Mouse (Mus musculus) lung, embryonic 16.5 days (tissue): ENCODE data around the gene Gpr4. TPM values are rescaled to one million over a fixed set of nuclear protein-coding genes. Genes with fewer than 3 reads are reported as not detected.

ENCODE experiments used
- ATAC-seq: fragments of 200-750 bp; cut with Nextera tagmentation; 2 replicates; pipeline ENCODE4 v1.8.0; 2017; ENCODE audit warnings: low read depth, mild to moderate bottlenecking, moderate library complexity
- H3K27ac ChIP-seq: fragments of 300-500 bp; sonication (generic); 2 replicates; pipeline ENCODE4 v1.5.1; 2014; ENCODE audit warnings: mild to moderate bottlenecking, control low read depth, low read length
- H3K27me3 ChIP-seq: fragments of 300-500 bp; sonication (generic); 2 replicates; pipeline ENCODE4 v1.6.1; 2014; ENCODE audit warnings: low read depth, low read length, mixed read lengths; ENCODE audit not compliant: control insufficient read depth, insufficient read depth
- H3K36me3 ChIP-seq: fragments of 300-500 bp; sonication (generic); 2 replicates; pipeline ENCODE4 v1.6.1; 2014; ENCODE audit warnings: low read length; ENCODE audit not compliant: control insufficient read depth, insufficient read depth
- H3K4me1 ChIP-seq: fragments of 300-500 bp; sonication (generic); replicated peaks from 2 replicates; pipeline ENCODE4 v1.6.1; 2014; ENCODE audit warnings: low read length, mixed read lengths; ENCODE audit not compliant: control insufficient read depth, insufficient read depth
- H3K4me2 ChIP-seq: fragments of 300-500 bp; sonication (generic); 2 replicates; pipeline ENCODE4 v1.6.1; 2014; ENCODE audit warnings: low read depth, low read length, control low read depth
- H3K4me3 ChIP-seq: fragments of 300-500 bp; sonication (generic); 2 replicates; pipeline ENCODE4 v1.5.1; 2014; ENCODE audit warnings: mild to moderate bottlenecking, low read length, control low read depth
- H3K9ac ChIP-seq: fragments of 300-500 bp; sonication (generic); 2 replicates; pipeline ENCODE4 v1.6.1; 2014; ENCODE audit warnings: low read length, control low read depth
- H3K9me3 ChIP-seq: fragments of 300-500 bp; sonication (generic); 2 replicates; pipeline ENCODE4 v1.6.1; 2016; ENCODE audit warnings: low read length; ENCODE audit not compliant: control insufficient read depth
- WGBS: fragments of 180-500 bp; shearing (Covaris S2); extraction: QIAGEN DNeasy Blood & Tissue Kit; methylation state at CpG from one replicate; pipeline ENCODE4 v1.1.7; 2014; 5-methylcytosine and 5-hydroxymethylcytosine counted together
- polyA plus RNA-seq: library from polyadenylated mRNA; unstranded; fragments of >200 nt; fragmentation: Nextera tagmentation; extraction: Ambion mirVana; gene quantifications from 2 replicates; pipeline ENCODE4 v1.2.1, GENCODE M21; 2015

Gpr4 gene
- polyA plus RNA-seq, 1 experiment from 2014 or later, result 2.6 TPM

DNA sequence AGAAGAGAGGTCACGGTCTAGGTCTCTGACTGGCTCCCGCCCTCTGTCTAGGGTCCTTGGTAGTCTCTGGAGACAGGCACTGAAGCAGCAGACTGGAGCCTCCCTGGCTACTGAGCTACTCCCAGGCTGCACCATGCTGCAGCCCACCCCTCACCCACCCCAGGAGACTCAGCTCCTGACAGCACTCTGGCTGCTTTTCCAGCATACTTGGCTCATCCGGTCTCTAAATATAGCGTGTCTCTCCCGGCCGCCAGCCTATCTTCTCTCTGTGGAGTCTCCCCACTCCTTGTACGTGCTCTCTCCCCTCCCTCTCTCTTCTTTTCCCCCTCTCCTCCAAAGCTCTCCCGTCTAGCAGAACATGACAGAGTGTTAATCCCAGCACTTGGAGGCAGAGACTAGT is 42.2 kb upstream of the Gpr4 start:
- Histone ChIP-seq H3K27me3 (peaks cover under 1% of the 10 kb centered on the region; the same call in 1 of the 2 replicates), H3K9ac (no peak overlapping the region), H3K4me2 (no peak overlapping the region), H3K27ac (peak overlapping the region; percentile 37), H3K4me1 (peaks cover 30% of the 10 kb centered on the region), H3K4me3 (no peak overlapping the region), H3K9me3 (0 out of 2 replicates have a peak, but pooled peaks cover 4% of the 10 kb centered on the region), H3K36me3 (no peaks in the 10 kb centered on the region)
- WGBS, result 29% methylated on average over 8 of the region's 8 CpGs
- ATAC-seq, result peak; percentile 76

DNA sequence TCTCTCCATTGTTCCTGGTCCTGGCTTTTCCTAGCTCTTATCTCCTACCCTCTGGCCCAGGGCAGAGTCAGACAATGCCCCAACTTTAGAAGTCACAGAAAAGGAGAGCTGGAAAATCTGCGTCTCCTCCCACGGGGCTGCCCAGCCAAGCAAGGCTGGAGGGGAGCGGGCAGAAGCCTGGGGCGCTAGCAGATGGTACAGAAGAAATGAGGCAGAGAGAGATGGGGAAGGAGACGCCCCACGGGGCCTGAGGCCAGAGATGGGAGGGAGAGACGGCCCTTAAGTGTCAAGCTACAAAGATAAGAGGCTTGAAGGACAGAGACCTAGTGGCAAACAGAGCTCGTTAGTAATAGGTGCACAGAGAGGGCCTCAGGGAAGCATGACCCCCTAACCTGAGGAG is 40.5 kb upstream of the Gpr4 start:
- ATAC-seq, result no peak
- peaks cover 22% of the 10 kb centered on the region for H3K4me1 ChIP-seq
- H3K9ac ChIP-seq, result no peak overlapping the region
- no peak overlapping the region for H3K4me2 ChIP-seq
- WGBS, result 34% methylated on average over 8 of the region's 8 CpGs
- H3K9me3 ChIP-seq, result 0 out of 2 replicates have a peak, but pooled peaks cover 4% of the 10 kb centered on the region
- no peak overlapping the region for H3K4me3 ChIP-seq
- no peaks in the 10 kb centered on the region for H3K36me3 ChIP-seq
- H3K27ac ChIP-seq, result 0 out of 2 replicates have a peak overlapping the region, but pooled peaks have one; percentile 10
- H3K27me3 ChIP-seq, result peaks cover 16% of the 10 kb centered on the region

DNA sequence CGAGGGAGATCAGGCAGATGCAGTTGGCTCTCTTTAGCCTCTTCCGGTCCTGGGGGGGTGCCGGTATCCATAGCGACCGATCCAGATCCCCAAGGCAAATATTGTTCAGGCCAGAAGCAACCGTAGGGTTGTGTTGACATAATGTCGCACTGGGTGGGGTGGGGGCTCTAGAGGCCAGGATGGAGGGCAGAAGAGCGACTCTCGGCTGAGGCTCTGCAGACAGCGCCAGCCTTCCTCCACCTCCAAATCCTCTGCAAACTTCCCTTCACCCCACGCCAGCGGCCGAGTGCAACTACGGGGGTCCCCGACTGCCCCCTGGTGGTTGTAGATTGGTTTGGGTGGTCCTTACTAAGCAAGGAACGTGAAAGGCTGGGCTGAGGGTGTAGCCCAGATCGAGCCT is 39.5 kb upstream of the Gpr4 start:
- Histone ChIP-seq H3K4me1 (peaks cover 22% of the 10 kb centered on the region), H3K9me3 (no peaks in the 10 kb centered on the region), H3K36me3 (no peaks in the 10 kb centered on the region), H3K4me3 (peak overlapping the region; percentile 41), H3K27ac (no peak overlapping the region), H3K9ac (peak overlapping the region; percentile 58), H3K27me3 (peaks cover 26% of the 10 kb centered on the region), H3K4me2 (peak overlapping the region; percentile 72)
- ATAC-seq, result peak; percentile 64
- WGBS, result under 1% methylated on average over 17 of the region's 17 CpGs

DNA sequence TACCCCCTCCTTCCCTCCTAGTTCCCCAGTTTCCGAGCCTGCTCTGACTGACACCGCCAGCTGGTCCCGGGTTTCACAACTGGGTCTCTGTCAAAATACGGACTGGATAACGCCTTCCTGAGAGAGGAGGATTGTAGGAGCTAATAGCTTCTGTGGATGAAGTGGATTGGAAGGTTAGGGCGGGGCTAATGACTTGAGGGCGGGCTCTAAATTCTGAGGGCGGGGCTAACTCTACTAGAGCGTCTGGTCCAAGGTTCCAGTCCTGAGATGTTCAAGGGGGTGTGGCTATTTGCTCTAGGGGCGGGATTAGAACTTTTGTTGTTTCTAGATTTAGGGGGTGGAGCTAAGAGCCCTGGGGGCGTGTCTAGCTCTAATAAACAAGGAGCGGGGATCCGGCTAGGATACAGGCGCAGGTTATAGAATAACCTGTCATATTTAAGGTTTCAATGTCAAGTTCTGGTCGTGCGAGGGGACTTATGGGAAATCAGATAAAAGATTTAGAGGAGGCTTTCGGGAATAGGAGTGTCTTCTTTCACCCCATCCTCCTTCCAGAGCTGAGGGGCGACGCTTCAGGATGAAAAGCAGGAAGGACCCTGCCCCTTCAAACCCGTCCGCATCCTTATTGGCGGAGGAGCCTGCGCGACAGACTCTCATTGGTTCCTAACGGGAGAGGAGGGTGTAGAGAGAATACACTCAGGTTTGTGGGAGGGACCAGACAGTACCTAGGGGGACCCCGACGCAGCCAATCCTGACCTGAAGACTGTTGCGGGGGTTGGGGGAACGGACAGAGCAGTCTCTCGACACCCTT is 36.4 kb upstream of the Gpr4 start, which contains the start of gene Eml2:
TSS of gene Eml2 (plus strand) at position 714 of the 808 bp plus-strand sequence.
- Histone ChIP-seq H3K27me3 (peaks cover 47% of the 10 kb centered on the region), H3K9me3 (no peaks in the 10 kb centered on the region), H3K4me1 (peaks cover 10% of the 10 kb centered on the region), H3K4me3 (no peak within 1 kb of the TSS), H3K27ac (no peak within 1 kb of the TSS), H3K4me2 (no peak within 1 kb of the TSS), H3K9ac (no peak within 1 kb of the TSS), H3K36me3 (no peaks in the 10 kb centered on the region)
- ATAC-seq, result no peak
- under 1% methylated on average over 30 of the region's 30 CpGs for WGBS

DNA sequence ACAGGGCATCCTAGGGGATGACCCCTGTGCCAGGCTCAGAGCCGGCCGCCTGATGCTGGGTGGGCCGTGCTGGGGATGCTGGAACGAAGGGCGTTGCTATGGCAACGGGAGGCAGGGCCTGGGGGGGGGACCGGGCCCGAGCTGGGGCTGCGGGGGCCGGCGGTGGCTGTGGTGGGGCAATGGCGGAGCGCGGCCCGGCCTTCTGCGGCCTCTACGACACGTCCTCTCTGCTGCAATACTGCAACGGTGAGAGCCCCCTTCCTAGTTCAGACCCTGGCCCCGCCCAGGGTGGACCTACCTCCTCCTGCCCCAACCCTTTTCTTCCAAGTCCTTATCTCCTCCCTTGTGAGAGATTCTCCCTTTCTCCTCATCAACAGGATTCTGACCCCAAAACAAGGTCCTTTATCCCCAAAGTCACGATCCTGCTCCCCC is 35.8 kb upstream of the Gpr4 start:
- no peak overlapping the region for H3K4me3 ChIP-seq
- H3K4me1 ChIP-seq, result peaks cover 11% of the 10 kb centered on the region
- no peak overlapping the region for H3K27ac ChIP-seq
- H3K9me3 ChIP-seq, result no peaks in the 10 kb centered on the region
- no peak overlapping the region for H3K9ac ChIP-seq
- no peak overlapping the region for H3K4me2 ChIP-seq
- ATAC-seq, result no peak
- peaks cover 47% of the 10 kb centered on the region for H3K27me3 ChIP-seq
- H3K36me3 ChIP-seq, result no peaks in the 10 kb centered on the region
- WGBS, result 3% methylated on average over 20 of the region's 21 CpGs

DNA sequence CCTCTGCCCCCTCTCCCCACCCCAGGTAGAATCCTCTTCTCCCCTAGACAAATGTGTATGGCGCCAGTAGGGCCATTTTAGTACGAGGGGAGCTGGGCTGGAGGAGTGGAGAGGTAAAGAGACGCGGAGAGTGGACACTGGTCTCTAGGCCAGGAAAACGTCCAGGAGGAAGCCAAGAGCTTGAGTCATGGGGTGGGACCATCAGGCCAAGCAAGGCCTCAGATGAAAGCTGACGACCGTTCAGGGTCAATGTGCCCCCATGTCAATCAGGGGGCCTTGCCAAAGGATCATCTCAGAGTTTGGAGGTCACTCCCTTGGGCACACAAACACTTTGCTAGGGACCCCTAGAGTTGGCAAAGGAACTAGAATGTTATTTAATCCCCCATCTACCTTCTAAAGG is 35.1 kb upstream of the Gpr4 start:
- Histone ChIP-seq H3K9ac (no peak overlapping the region), H3K27ac (no peak overlapping the region), H3K27me3 (peaks cover 47% of the 10 kb centered on the region), H3K36me3 (no peaks in the 10 kb centered on the region), H3K9me3 (no peaks in the 10 kb centered on the region), H3K4me1 (peaks cover 17% of the 10 kb centered on the region), H3K4me3 (no peak overlapping the region), H3K4me2 (no peak overlapping the region)
- 66% methylated on average over 7 of the region's 7 CpGs for WGBS
- no peak for ATAC-seq

DNA sequence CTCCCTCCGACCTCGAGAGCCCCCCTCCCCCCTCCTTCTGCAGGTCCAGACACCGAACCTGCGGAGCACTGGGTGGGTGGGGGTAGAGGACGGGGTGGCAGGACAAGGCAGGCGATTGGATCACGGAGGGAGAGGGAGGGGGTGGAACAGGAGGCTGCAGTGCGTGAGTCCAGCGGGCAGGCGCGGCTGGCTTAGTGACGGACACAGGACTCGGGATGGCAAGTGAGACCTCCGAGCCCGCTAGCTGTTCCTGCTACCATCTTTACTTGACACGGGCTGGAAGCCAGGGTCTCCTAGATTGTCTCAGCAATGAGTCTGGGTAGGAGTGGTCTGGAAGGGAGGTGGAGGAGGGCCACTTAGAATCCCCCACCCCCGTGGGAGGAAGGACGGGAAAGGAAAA is 34.3 kb upstream of the Gpr4 start:
- Histone ChIP-seq H3K9ac (no peak overlapping the region), H3K9me3 (no peaks in the 10 kb centered on the region), H3K27ac (no peak overlapping the region), H3K36me3 (no peaks in the 10 kb centered on the region), H3K4me2 (no peak overlapping the region), H3K4me3 (no peak overlapping the region), H3K27me3 (peaks cover 47% of the 10 kb centered on the region), H3K4me1 (peaks cover 14% of the 10 kb centered on the region)
- WGBS, result 6% methylated on average over 18 of the region's 18 CpGs
- no peak for ATAC-seq

DNA sequence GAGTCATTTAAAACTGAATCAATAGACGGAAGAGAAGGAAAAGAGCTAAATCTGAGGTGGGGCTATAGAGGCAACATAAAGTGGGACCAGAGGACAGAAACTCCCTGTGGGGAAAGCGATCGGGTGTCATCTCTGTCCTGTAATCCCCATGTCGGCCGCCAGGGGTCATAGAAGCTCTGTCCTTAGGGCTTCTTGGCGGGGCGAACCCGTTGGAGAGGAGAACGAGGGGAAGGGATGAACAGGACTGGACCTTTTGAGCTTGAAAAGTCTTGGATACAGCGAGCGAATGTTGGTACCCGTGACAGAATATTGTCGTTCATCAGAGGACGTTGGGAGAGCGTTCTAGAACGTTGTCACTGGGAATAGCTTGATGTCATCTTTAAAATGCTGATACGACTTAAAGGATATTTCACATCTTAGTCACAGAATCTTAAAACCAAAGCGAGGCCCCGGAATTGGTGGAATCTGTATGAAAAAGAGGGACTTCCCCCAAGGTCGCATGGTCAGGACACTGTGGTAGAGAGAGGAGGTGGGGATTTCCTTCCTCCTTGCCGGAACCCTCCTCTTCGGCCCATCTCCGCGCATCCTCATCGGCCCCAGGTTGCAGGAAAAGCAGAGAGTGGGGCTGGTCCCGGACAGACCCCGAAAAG is 33.8 kb upstream of the Gpr4 start:
- Histone ChIP-seq H3K27ac (no peak overlapping the region), H3K4me3 (no peak overlapping the region), H3K9me3 (no peaks in the 10 kb centered on the region), H3K27me3 (peaks cover 47% of the 10 kb centered on the region), H3K4me1 (peaks cover 11% of the 10 kb centered on the region), H3K36me3 (no peaks in the 10 kb centered on the region), H3K9ac (no peak overlapping the region), H3K4me2 (peak overlapping the region; percentile 16; the same call in 1 of the 2 replicates)
- ATAC-seq, result 0 out of 2 replicates have a peak, but pooled peaks have one; percentile 18
- 4% methylated on average over 27 of the region's 27 CpGs for WGBS

DNA sequence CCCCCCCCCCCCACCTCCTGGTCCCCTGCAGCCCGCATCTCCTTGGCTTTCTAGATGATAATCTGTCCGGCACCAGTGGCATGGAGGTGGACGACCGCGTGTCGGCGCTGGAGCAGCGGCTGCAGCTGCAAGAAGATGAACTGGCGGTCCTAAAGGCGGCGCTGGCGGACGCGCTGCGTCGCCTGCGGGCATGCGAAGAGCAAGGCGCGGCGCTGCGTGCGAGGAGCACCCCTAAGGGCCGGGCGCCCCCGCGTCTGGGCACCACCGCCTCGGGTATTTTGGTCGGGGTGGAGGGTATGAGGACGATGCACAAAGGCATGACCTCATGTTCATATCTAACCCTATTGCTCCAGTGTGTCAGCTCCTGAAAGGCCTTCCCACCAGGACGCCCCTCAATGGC is 33.2 kb upstream of the Gpr4 start:
- peaks cover 47% of the 10 kb centered on the region for H3K27me3 ChIP-seq
- peak overlapping the region; percentile 16 for H3K4me2 ChIP-seq
- H3K4me1 ChIP-seq, result peaks cover 11% of the 10 kb centered on the region
- no peaks in the 10 kb centered on the region for H3K36me3 ChIP-seq
- no peak overlapping the region for H3K9ac ChIP-seq
- no peaks in the 10 kb centered on the region for H3K9me3 ChIP-seq
- H3K27ac ChIP-seq, result no peak overlapping the region
- ATAC-seq, result 0 out of 2 replicates have a peak, but pooled peaks have one; percentile 18
- H3K4me3 ChIP-seq, result peak overlapping the region; percentile 7; the same call in 1 of the 2 replicates
- under 1% methylated on average over 32 of the region's 32 CpGs for WGBS
